Mouse (Mus musculus) cerebellum, adult 18-20 months (tissue): Measurements from ENCODE around the gene Clca3a1.

Experiments used
- DNase-seq, 2 experiments: peaks; one replicate each; pipeline ENCODE4 v3.0.0; 2021

The Clca3a1 gene

GRCm38 (mm10) chr3:144719088-144719900, 41.5 kb downstream of the Clca3a1 start:
- peak in 1 of 2 experiments; percentile 67 for DNase-seq

GRCm38 (mm10) chr3:144718706-144719087, 42.1 kb downstream of the Clca3a1 start:
- DNase-seq = peak in 1 of 2 experiments; percentile 17

DNA sequence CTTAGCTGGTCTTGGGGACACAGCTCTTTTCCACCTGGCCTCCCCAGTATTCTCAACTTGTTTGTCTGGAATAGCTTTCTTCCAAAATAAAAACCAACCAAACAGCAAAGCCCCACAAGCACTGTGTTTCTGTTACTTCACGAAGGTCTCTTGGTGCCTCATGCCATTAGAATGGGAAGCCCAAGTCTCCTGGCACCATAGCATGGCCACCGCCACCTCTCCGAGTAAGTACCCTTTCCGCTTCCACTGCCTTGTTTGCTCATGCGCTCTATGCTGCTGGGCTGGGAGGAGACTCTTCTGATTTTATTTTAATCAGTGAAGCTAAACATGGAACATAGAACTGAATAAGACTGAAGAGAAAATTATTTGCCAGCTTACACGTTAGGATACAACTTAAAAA, 42.9 kb downstream of the Clca3a1 start:
- DNase-seq = no peak

DNA sequence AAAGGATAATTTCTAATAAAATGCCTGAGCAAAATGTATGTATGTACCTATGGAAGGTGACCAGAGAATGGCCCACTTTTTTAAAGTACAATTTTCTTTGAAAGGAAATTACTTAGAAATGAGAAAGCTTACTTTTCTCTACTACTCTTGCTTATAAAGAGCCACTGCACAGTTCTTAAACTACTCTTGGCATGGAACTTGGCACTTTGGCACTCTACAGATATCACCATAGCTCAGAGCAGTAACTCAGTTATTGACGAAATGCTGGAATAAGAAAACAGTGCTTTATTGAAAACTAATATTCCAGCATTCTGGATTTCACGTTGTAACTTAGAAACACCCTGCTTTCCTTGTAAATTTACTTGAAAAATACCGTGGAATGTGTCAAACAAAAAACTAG, 43.7 kb downstream of the Clca3a1 start:
- no peak for DNase-seq

DNA sequence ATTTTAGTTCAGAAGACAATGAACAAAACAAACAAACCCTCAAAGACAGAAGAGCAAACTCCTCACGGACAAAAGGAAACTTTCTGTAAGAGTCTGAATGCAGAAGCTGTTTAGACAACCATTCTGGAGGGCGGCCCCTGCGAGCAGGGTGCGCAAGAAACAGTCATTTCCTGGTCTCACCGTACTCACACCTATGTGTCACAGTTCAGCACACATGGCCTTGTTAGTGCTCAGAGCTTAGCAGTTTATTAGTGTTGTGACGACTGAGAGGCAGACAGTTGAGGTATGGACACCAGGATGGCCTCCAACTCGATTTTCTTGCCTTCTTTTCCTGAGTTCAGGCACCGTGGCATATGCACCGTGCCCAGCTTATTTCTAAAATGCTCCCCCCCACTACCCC, 44.9 kb downstream of the Clca3a1 start:
- DNase-seq = no peak

DNA sequence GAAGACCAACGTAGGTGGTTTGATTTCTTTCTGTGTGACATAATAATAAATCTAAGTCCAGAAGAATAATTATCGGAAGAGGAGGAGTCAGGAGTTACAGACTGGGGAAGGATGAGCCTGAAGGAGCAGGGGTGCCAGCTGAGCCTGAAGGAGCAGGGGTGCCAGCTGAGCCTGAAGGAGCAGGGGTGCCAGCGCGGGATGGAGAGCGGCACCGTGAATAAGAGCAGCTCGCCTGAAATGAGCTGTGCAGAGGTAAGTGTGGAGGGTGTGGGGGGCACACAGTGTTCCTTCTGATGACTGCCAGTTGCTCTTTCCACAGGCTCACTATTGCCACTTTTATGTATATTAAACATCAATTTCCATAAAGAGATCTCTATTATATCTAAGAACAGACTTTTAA, 45.7 kb downstream of the Clca3a1 start:
- no peak for DNase-seq

DNA sequence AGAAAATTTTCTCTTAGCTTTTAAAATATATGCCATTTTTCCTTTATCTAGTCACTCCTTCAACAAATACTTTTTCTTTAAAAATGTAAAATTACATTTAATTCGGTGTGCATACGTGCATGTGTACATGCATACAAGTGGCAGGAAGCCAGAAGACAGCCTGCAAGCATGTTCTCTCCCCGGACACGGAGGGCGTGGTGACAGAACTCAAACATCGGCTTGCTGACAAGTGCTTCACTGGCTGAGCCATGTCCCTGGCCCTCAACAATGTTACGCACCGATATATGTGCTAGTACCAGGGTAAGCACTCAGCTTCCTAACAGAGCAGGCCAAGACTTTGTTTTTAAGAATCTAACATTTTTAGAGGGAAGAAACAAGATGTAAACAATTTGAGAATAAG, 46.2 kb downstream of the Clca3a1 start:
- no peak for DNase-seq

GRCm38 (mm10) chr3:144714126-144714525, 46.7 kb downstream of the Clca3a1 start:
- no peak for DNase-seq

GRCm38 (mm10) chr3:144711607-144712206, 49.1 kb downstream of the Clca3a1 start:
- no peak for DNase-seq

DNA sequence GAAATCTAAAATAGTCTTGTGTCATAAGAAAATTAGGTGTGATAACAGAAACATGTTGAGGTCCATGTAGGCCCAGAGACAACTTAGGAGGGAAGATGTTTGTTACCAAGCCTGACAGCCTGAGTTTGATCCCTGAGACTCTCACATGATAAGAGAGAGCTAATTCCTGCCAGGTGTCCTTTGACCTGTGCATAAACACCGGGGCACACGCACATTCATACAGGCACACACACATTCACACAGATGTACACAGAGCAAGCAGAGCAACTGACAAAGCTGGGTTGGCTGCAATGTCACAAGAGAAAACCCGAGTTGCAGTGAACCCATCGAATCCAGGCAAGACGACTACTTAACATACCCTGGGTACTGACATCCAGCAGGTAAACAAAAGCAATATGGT, 52.2 kb downstream of the Clca3a1 start:
- no peak for DNase-seq

DNA sequence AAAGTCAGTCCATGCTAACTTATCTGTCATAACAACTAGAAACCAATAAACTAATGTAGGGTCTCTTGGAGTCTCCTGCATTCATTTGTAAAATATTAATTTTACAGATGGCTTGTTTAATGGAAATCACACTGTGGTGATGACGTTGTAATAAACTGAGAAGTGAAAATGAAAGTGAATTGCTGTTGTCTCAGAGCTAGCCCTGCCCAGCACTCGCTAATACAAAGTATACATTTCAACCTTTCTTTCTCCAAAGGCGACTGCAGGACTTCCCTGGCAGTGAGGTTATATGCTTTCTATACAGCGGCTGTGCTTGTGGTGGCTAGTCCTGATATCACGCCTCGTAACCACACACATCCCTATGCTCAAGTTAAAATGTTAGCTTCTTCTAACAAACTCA, 56.8 kb downstream of the Clca3a1 start:
- no peak for DNase-seq

DNA sequence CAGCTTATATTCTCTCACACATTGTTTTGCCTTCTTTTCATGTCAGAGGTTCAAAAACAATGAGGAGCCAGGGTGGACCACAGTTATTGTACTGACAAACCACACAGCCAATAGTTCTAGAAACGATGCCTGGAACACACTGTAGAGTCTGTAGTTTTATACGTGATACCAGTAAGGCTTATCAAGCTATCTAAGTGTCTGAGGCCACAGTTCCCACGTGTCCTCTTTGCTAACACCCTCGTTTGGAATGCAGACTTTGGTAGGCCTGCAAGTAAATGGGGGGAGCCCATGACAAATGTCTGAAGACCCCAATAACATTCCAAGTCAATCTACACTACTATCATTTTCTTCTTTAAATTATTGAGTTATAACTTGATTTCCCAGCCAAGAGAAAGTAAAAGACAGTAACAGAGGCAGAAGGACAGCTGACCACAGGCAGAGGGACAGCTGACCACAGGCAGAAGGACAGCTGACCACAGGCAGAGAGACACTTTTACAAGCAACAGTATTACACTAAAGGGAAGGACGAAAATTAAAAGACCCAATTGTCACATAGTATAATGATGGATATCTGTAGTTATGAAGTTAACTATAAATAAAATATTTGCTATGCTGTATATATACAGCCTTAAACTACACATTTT, 61.9 kb downstream of the Clca3a1 start:
- no peak for DNase-seq

DNA sequence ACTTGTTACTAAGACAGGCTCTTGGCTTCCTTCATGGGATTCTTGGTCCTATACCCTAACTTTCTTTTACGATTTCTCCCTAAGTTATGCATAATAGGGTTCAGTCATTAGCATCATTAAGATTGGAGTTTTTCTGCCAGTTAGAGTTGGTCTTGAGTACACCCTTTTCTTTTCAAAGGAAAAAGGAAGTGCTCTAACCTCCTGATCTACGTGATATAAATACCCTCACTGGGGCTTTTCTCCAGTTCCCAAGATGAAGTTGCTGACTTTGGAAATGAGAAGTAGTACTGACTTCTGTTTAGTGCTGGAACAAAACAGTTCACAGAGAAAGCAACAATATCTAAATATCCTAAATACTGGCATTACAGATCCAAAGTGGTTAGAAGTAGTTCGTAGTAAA, 62.8 kb downstream of the Clca3a1 start:
- DNase-seq = no peak

DNA sequence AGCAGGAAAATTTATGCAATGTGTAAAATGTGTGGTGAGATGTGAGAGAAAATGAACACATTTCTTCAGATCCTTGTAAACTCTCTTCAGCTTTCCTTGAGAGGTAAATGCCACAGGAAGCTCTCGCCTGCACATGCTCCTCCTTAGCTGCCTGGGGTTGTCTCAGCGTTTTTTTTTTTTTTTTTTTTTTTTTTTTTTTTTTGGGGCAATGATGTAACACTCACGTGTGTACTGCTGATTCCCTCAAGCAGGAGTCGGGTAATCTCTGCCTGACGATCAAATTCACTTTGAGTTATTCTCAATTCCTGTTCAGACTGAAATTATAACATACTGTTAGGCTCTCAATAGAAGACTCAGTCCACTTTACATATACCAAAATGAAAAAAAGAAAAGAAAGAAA, 63.6 kb downstream of the Clca3a1 start:
- no peak for DNase-seq

DNA sequence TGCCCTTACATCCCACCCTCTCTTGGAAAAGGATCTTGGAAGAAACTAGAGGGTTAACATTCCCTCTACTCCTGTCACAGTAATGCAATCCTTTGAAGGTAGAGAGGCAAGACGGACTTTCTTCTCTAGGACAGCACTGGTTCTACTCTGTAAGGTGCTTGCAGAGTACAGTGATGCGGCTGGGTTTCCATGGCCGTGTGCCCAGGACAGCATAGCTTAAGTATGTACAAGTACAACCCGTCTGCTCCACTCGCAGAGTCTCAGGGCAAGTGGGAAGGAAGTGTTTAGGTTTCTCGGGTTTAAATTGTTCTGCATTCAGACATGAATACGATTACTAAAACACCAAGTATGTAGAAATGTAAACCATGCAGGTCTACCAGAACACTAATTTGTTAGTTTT, 65.8 kb downstream of the Clca3a1 start:
- DNase-seq = no peak

DNA sequence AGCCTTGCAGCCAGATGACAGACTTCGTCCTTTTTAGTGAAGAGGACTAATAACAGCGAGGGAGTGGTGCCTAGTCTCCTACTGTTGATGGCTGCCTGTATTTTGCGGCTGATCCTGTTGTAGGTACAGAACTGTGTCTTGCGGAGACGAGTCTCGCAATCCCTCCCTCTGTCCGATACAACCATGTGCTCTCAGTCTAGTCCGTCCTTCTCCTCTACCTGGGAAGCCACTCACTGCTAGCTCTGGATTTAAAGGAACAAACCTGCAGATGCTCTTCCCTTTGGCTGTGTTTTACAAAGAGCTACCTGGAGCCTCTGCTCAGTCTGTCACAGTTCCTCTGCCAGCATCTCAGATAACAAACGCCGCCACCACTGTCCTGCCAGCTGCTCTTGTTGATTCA, 66.7 kb downstream of the Clca3a1 start:
- DNase-seq = no peak

DNA sequence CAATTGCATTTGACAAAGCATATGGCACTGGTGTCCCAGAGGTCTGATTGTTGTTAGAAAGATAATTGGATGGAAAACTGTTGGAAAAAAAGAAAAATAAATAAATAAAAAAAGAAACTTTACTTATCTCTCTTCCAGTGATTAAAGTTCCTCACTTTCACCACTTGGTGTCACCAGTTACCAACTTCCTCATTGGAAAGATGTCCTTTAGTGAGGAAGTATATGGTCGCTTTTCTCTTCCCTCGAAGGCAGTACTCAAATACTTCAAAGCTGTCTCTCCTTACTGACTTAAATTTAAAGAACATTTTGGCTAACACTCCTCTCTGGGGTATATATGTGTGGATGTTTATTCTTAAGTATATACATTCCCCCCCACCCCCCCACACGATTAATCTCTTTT, 68.7 kb downstream of the Clca3a1 start:
- peak in 1 of 2 experiments; percentile 23 for DNase-seq

DNA sequence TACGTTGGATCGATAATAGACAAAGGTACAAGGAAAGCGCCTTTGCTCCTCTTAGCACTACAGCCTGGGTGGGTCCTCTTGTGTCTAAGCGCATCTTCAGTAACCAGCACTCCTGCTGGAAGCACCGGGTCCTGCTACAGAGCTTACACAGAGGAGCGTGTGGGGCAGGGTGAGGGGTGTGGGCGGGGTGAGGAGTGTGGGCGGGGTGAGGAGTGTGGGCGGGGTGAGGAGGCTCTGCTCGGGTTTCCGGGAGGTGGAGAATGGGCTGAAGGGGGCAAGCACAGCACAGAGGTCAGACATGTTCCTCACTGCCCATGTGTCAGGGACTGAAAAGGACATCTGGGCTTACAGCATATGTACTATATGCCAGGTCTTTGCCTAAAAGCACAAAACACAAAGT, 71.5 kb downstream of the Clca3a1 start:
- DNase-seq = no peak

- DNase-seq = no peak
These were observed 72.5 kb downstream of the Clca3a1 start for GRCm38 (mm10) chr3:144688284-144688683.

- DNase-seq = no peak
These were observed 73.2 kb downstream of the Clca3a1 start for GRCm38 (mm10) chr3:144687618-144688017.

DNA sequence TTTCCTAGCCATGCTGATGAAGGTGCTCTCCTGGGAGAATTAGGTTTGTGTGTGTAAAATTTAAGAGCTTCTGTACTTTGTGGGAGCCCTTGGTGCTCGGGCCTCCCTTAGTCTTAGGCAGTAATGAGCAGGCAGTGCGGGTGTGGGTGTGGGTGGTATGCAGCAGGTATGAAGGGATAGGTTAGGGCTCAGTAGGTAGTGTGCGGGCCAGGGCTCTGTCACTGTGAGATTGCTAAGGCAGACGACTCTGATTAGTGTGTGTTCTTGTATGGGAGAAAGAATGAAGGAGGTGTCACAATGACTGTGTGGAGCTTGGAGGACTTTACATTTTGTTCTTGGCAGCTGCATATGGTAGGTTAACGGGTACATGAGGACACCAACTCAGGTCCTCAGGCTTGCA, 74.6 kb downstream of the Clca3a1 start:
- DNase-seq = no peak

- no peak for DNase-seq
These were observed 77.5 kb downstream of the Clca3a1 start for GRCm38 (mm10) chr3:144683136-144683814.

DNA sequence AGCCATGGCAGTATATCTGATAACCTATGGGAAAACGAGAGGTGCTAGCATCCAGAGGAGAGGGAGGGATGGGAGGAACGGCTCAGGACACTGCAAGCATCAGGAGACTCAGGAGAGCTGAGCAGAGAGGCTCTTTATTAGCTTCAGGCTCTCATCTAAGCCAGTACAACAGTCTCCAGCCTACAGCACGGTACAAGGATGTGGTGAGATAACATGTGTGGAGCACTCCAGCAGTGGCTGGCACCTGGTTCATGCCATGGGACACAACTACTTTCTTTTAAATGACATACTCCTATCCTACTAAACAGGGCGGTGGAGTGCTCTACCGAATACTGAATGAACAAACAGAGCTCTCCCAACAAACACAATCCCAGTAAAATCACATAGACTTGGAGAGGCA, 79.2 kb downstream of the Clca3a1 start:
- DNase-seq = no peak

DNA sequence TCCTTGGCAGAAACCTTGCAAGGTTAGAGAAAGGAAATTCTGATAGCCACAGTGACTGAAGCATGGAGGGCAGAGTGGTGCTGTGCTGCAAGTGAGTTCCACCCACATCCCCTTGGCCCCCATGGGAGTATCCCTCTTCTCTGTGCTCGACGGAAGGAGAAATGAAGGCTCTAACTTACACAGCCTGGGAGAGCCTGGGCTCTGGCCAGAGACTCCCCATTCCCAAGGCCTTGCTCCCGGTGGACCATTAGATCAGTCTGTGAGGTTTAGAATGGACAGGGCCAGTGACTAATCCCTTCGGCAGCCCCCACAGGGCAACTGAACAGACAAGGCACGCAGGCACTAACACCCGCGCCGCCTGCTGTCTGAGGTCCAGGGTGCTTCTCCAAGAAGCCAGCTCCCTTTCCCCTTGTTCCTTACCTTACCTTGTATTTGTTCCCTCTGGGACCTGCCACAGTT, 81.0 kb downstream of the Clca3a1 start:
- DNase-seq = no peak
